Comparison of ENCODE assay signal across 11 mouse cellular contexts in genomic region chr5:124175138-124175537, GRCm38 (mm10). TPM values are rescaled to one million over a fixed set of nuclear protein-coding genes. Genes with fewer than 3 reads are reported as not detected.
DNase-seq lines count a peak whose midpoint lies in the region; ATAC-seq and TF ChIP-seq lines count a peak whose summit lies in the region.
"Had no signal": no experiment of that assay in that cellular context is flagged by ENCODE, and none has a peak within 500 bp of the region (broad histone marks: within the 10 kb centered on the region; RNA-seq: fewer than 3 reads in every experiment).

No protein-coding gene starts in this region.

- WGBS in heart, embryonic 11.5 days (ENCODE audit: insufficient replicate concordance): 46% methylated on average over 4 of the region's 4 CpGs
- 30% methylated on average over 4 of the region's 4 CpGs for WGBS in hindbrain, embryonic 16.5 days
- 42% methylated on average over 4 of the region's 4 CpGs for WGBS in liver, postnatal 0 days (ENCODE audit: insufficient replicate concordance)

- H3K27me3 ChIP-seq in heart, embryonic 11.5 days (ENCODE audit: control insufficient read depth, insufficient read depth, low read length): no peaks in the 10 kb centered on the region
- H3K27me3 ChIP-seq in G1E (ENCODE audit: insufficient read depth, low read length): no peaks in the 10 kb centered on the region
- H3K27me3 ChIP-seq in hindbrain, embryonic 16.5 days (replicated peaks; ENCODE audit: control insufficient read depth, insufficient read depth, low read length): no peaks in the 10 kb centered on the region
- H3K27me3 ChIP-seq in liver, postnatal 0 days (ENCODE audit: insufficient read depth, low read length): no peaks in the 10 kb centered on the region

- H3K9me3 ChIP-seq in heart, embryonic 11.5 days (replicated peaks; ENCODE audit: control insufficient read depth, low read length): no peaks in the 10 kb centered on the region
- H3K9me3 ChIP-seq in G1E (replicated peaks): no peaks in the 10 kb centered on the region
- no peaks in the 10 kb centered on the region for H3K9me3 ChIP-seq in hindbrain, embryonic 16.5 days (ENCODE audit: control insufficient read depth, low read length)
- no peaks in the 10 kb centered on the region for H3K9me3 ChIP-seq in liver, postnatal 0 days (ENCODE audit: low read length)

- H3K4me2 ChIP-seq in heart, embryonic 11.5 days: no peak overlapping the region
- H3K4me2 ChIP-seq in hindbrain, embryonic 16.5 days (ENCODE audit: low read length): no peak overlapping the region
- H3K4me2 ChIP-seq in liver, postnatal 0 days (ENCODE audit: low read depth, low read length): no peak overlapping the region

- no peak overlapping the region for H3K4me3 ChIP-seq in heart, embryonic 11.5 days (ENCODE audit: low read depth, low read length)
- H3K4me3 ChIP-seq in G1E (ENCODE audit: low read depth, low read length): no peak overlapping the region
- H3K4me3 ChIP-seq in hindbrain, embryonic 16.5 days (ENCODE audit: low read length): no peak overlapping the region
- no peak overlapping the region for H3K4me3 ChIP-seq in liver, postnatal 0 days (ENCODE audit: low read depth, low read length)

- no peaks in the 10 kb centered on the region for H3K36me3 ChIP-seq in heart, embryonic 11.5 days (ENCODE audit: control insufficient read depth, insufficient read depth, low read length)
- peaks cover 42% of the 10 kb centered on the region for H3K36me3 ChIP-seq in G1E (replicated peaks)
- H3K36me3 ChIP-seq in hindbrain, embryonic 16.5 days (ENCODE audit: control insufficient read depth, insufficient read depth, low read length): no peaks in the 10 kb centered on the region
- H3K36me3 ChIP-seq in liver, postnatal 0 days (replicated peaks; ENCODE audit: insufficient read depth, low read length): no peaks in the 10 kb centered on the region; the same call in 1 of the 2 replicates

- peak overlapping the region; percentile 8; the same call in 1 of the 2 replicates for H3K9ac ChIP-seq in heart, embryonic 11.5 days (ENCODE audit: low read depth, low read length)
- H3K9ac ChIP-seq in hindbrain, embryonic 16.5 days (ENCODE audit: low read depth, low read length): no peak overlapping the region
- no peak overlapping the region for H3K9ac ChIP-seq in liver, postnatal 0 days (replicated peaks)

- ATAC-seq in heart, embryonic 11.5 days (replicated peaks; ENCODE audit: insufficient number of reproducible peaks, low FRiP score, low TSS enrichment): no peak
- ATAC-seq in G1E (ENCODE audit: extremely low read depth, insufficient number of reproducible peaks, low FRiP score, poor library complexity, severe bottlenecking): peak; percentile 60
- ATAC-seq in hindbrain, embryonic 16.5 days: 0 out of 2 replicates have a peak, but pooled peaks have one; percentile 29
- ATAC-seq in liver, postnatal 0 days: no peak

- intact Hi-C loops in heart, postnatal 25 days (cut with DNase I): no loop called here

- H3K27ac ChIP-seq in heart, embryonic 11.5 days (ENCODE audit: low read depth, low read length): peak overlapping the region; percentile 57; the same call in 1 of the 2 replicates
- no peak overlapping the region for H3K27ac ChIP-seq in hindbrain, embryonic 16.5 days (ENCODE audit: low read depth, low read length)
- no peak overlapping the region for H3K27ac ChIP-seq in liver, postnatal 0 days (ENCODE audit: low read depth)

- no peak for DNase-seq in heart, postnatal 25 days (ENCODE audit: low spot score)
- DNase-seq in 3134 (ENCODE audit: extremely low read depth, insufficient read length, low spot score) (peak; percentile 55), G1E (ENCODE audit: low spot score) (no peak)
- DNase-seq in liver, postnatal 0 days: no peak
- no peak for DNase-seq in layer of hippocampus, adult 9-10 months (ENCODE audit: low spot score)
- DNase-seq: cerebellum, adult 11 months; gastrocnemius, postnatal 14 days; lung, postnatal 10 days; thymus, adult 2 months had no signal

- H3K4me1 ChIP-seq in heart, embryonic 11.5 days (ENCODE audit: control insufficient read depth, insufficient read depth, low read length): peaks cover 42% of the 10 kb centered on the region
- peaks cover 52% of the 10 kb centered on the region for H3K4me1 ChIP-seq in G1E (ENCODE audit: insufficient read depth, low read depth, low read length)
- peaks cover 16% of the 10 kb centered on the region for H3K4me1 ChIP-seq in hindbrain, embryonic 16.5 days (ENCODE audit: control insufficient read depth, insufficient read depth, low read depth, low read length)
- peaks cover 24% of the 10 kb centered on the region for H3K4me1 ChIP-seq in liver, postnatal 0 days (ENCODE audit: insufficient read depth)

- TF ChIP-seq EP300 in liver, postnatal 0 days (IDR thresholded peaks at IDR 0.05; ENCODE audit: low read depth): no peak

- no peak for TF ChIP-seq CTCF in G1E (IDR thresholded peaks at IDR 0.05; ENCODE audit: low read depth, low read length)
- TF ChIP-seq CTCF in liver, postnatal 0 days (IDR thresholded peaks at IDR 0.05; ENCODE audit: low read depth): no peak

RNA-seq across cellular contexts. Expression of gene Arl6ip4, which starts 59.2 kb away (rescaled TPM):
- 65.7 and 74.6 TPM in 2 replicates for polyA plus RNA-seq in heart, embryonic 11.5 days (2014; fragmentation: Nextera tagmentation; extraction: Ambion mirVana)
- 10 to 100 TPM; 36.2 to 43.0 TPM for total RNA-seq in heart, postnatal 25 days (2021)
- total RNA-seq in G1E (2014; fragmentation: Nextera tagmentation) (27.3 and 31.4 TPM in 2 replicates), G1E (2017) (65.6 and 75.7 TPM in 2 replicates)
- 75.4 and 76.9 TPM in 2 replicates for polyA plus RNA-seq in G1E (2012)
- polyA plus RNA-seq in hindbrain, embryonic 16.5 days (2015; fragmentation: Nextera tagmentation; extraction: Ambion mirVana): 75.3 and 81.1 TPM in 2 replicates
- polyA plus RNA-seq in liver, postnatal 0 days (2015; fragmentation: Nextera tagmentation; extraction: Ambion mirVana): 53.9 and 54.3 TPM in 2 replicates

Comparison
In these comparisons a context has a peak if more than half of its experiments do, and no peak if none do; other contexts are left out.
1. ATAC-seq: peak in G1E (single experiment) and hindbrain, embryonic 16.5 days (single experiment); none in heart, embryonic 11.5 days (single experiment) and liver, postnatal 0 days (single experiment).